Mouse (Mus musculus): ENCODE data around the gene Ttc26.
A peak's percentile ranks its signal among the peaks of the same experiment; 100 is the strongest.

Gene Ttc26

DNA sequence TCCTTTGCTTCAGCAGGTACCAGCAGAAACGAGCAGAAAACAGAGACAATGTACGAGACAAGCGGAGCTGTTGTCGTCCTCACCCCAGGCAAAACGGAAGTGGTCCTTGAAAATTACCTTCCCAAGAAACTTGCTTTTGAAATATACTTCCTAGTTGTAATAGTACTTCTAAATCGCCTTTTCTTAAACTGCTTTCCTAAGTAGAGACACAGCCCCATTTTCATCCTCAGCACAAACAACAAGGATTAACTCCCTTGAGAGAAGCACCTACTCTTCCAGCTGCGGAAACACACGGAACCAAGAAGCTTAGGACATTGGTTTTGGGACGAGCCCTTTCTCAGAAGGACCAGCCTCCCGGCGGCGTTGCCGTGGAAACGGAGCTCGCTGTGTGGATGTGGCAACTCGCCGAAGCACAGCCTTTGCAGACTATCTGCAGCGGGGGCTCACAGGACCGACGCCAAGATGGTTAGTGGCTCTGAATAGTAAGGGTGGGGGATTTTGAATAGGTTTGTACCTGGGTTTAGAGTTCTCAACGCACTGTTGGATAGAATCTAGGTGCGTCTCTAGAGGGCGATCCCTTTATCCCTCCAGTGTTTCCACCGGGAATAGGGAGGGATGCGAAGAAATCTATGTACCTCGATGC, at the start of gene Ttc26:
Gene Ttc26, plus strand, starts transcription at position 341 of the 643 bp plus-strand sequence.
- DNase-seq (ENCODE audit: low read depth in 1 of 2, low spot score in 2 of 2), result peak; percentile 53 to 66

DNA sequence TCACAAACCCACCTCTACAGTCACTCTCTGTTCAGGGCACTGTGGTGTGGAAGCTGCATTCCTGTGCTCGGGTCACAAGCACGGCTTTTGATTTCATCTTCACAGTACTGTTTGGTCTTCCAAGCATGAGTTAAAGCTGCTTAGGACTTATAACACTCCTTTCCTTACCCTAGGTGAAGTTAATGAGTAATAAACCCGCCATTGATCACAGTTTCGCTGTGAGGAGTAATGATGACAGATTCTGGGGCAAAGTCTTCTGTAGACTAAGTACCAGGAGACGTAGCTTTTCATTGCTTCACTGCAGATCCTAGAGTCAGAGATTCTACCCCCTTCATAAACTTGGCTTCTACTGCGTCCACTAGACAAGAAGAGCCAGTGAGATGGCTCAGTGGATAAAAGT, 46.0 kb upstream of the Ttc26 start:
- no peak for DNase-seq (ENCODE audit: low read depth in 1 of 2, low spot score in 2 of 2)

DNA sequence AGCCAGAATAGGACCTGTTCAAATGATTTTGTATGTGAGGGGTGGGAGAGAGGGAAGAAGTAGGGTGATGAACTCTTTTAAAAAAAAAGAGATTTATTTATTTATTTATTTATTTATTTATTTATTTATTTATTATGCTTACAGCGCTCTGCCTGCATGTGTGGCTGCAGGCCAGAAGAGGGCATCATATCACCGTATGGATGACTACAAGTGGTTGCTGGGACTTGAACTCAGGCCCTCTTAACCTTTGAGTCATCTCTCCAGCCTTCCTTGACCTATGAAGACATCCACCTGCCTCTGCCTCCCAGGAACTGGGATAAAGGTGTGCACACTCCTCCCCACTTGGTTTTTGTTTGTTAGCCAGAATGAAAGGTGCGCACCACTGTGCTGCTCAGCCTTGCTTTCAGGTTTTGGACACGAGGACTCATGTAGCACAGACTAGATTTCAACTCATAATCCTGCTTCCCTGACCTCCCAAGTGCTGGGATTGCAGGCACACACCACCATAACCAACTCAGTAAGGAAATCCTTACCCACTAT, 44.0 kb upstream of the Ttc26 start:
- no peak for DNase-seq (ENCODE audit: low read depth in 1 of 2, low spot score in 2 of 2)

DNA sequence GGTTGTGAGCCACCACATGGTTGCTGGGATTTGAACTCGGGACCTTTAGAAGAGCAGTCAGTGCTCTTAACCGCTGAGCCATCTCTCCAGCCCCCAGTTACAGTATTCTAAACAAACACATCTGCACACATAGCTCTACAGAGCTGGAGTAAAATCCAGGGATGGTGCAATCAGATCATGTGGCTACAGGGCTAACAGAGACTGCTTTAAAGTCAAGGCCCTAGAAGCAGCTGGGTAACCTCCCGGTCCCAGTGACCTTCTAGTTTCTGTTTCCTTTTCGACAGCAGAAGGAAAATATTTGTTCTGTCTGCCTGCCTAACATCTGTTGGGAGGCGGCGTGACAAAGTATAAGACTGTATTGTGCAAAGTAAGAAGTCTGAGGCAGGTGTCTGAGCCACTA, 43.3 kb upstream of the Ttc26 start:
- no peak for DNase-seq (ENCODE audit: low read depth in 1 of 2, low spot score in 2 of 2)

DNA sequence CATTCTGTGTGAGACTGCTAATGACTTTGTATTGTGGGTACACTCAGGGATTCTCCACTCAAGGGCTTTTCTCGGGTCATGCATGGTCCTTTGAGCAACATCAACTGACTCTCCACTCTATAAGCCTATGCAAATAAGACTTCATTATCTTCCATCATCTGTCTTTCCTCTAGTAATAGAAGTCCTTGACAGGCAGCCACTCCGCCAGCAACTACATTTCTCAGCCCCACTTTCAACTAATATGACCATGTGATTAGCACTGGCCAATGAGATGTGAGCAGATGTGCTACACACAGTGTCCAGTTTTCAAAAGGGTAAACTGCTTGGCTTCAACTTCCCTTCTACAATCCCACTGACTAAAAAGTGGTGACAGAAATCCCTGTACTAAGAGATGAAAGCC, 42.2 kb upstream of the Ttc26 start:
- no peak for DNase-seq (ENCODE audit: low read depth in 1 of 2, low spot score in 2 of 2)

DNA sequence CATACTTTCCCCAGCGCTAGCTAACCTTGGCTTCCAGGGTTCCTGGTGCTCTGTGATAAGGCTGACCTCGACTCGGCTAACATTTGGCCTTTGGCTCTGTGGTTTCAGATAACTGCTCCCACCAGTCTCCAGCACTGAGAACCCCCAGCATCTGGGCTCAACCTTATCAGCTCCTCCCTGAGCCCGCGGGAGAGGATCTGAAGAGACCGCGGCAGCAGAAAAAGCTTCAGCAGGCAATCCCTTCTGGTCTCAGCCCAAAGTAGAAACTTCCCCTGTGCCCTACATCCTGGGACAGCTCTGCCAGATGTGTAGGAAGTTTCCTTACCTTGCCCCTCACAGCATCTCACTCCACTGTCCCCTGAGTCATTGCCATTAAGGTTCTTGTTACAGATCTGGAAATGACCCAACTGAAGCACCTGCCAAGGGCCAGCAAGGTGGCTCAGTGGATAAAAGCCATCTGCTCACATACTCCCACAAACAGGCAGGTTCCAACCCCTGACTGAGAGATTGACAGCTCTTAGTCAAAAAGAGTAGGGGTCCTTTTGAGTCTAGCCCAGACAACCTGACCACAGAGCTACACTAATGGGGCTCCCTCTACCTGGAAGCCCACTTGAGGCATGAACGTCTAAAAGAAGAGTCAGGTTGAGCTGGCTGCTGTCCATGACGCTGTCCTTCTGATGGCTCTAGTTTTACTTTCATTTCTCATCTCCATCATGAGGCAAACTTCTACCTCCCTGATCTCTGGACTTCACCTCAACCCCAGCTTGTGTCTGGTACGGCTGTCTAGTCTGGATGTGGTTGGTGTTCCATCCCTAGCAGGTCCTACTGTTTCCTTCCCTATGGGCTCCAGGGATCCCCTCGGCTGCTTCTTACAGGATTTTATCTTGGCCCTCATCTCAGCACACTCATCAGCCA, 39.3 kb upstream of the Ttc26 start:
- DNase-seq (ENCODE audit: low read depth in 1 of 2, low spot score in 2 of 2), result no peak

DNA sequence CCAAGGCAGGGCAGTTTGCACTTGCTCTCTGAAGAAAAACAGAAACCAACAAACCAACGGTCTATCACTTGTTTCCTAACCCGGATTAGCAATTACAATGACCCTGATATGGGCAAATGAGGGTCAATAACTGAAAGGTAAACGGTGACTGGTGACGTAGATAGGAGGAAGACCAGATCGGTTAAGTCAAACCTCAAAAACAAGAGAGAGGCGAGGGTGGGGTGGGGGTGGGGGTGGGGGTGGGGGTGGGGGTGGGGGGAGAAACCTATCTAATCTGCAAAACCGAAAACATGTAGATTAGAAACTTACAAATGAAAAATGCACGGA, 38.6 kb upstream of the Ttc26 start:
- no peak for DNase-seq (ENCODE audit: low read depth in 1 of 2, low spot score in 2 of 2)

DNA sequence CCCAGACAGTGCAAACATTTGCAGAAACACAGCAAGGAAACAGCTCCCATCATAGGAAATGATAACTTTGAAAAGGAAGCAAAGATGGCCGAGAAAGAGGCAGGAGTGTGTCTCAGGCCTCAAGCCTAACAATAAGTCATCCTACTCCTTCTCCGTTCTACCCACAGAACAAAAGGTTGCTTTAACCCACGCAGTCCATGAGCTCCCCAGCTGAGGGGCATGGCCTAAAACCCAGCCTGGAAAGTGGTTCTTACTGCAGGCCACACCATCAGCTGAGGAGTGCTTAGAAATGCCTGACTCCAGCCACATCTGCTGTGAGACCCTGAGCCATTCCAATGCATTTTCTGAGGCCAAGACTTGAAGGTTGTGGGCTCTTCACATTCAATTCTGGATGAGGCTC, 37.7 kb upstream of the Ttc26 start:
- no peak for DNase-seq (ENCODE audit: low read depth in 1 of 2, low spot score in 2 of 2)

DNA sequence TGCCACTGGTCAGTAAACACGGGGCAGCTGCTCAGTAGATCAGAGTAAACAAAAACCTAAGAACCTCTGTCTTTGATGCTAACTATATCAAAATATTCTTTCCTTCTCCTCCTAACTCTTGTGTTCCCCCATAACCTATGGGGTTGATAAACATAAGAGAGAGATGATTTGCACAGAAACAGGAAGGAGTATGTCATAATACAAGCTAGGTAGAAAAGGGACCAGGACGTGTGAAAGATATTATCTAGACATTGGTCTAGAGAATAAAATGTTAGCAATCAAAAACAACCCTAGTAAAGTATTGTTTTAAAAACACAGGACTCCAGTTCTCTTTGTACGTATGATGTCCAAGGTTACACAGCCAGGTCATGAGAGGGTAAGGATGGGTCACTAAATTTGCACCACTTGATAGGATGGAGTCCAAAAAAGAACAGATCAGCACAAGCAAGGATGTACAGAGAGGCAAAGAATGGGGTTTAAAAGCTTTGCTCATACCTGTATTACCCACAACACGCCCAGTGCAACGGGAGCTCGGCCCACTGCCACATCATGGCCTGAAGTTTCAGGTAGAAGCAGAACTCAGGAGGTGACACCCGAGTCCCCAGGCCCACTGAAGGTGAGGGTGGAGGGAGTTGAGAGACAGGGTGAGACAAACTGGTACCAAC, 37.1 kb upstream of the Ttc26 start:
- no peak for DNase-seq (ENCODE audit: low read depth in 1 of 2, low spot score in 2 of 2)

DNA sequence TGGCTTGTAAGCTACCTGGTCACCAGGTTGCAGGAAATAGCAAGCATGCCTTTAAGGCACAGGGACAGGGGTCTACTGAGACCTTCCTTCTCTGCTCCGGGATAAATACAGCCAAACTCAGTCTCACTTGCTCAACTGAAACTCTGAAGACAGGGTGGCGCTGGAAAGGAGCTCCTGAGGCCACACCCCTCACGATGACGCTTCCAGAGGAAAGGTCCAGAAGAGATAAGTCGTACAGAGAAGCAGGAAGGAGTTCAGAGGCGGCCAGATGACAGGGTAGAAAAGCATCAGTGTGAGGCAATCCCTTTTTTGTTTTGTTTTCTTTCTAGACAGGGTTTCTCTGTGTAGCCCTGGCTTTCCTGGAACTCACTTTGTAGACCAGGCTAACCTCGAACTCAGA, 35.5 kb upstream of the Ttc26 start:
- DNase-seq (ENCODE audit: low read depth in 1 of 2, low spot score in 2 of 2), result peak; percentile 49 to 61

DNA sequence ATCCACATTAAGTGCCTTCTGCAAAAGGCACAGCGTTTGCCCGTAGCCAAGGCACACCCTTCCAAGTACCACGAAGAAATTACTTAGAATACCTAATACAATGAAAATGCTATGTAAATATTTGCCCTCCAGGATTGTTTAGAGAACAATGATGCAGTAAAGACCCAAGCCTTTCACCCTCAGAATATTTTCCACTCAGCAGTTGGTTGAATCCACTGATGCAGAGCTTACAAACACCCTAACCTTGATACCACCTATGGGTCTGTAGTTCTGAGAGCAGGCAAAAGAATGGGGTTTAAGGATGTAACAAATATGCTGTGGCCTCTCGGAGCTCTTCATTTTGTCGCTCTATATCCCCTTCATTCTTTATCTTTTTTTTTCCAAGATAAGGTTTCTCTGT, 33.4 kb upstream of the Ttc26 start:
- no peak for DNase-seq (ENCODE audit: low read depth in 1 of 2, low spot score in 2 of 2)

DNA sequence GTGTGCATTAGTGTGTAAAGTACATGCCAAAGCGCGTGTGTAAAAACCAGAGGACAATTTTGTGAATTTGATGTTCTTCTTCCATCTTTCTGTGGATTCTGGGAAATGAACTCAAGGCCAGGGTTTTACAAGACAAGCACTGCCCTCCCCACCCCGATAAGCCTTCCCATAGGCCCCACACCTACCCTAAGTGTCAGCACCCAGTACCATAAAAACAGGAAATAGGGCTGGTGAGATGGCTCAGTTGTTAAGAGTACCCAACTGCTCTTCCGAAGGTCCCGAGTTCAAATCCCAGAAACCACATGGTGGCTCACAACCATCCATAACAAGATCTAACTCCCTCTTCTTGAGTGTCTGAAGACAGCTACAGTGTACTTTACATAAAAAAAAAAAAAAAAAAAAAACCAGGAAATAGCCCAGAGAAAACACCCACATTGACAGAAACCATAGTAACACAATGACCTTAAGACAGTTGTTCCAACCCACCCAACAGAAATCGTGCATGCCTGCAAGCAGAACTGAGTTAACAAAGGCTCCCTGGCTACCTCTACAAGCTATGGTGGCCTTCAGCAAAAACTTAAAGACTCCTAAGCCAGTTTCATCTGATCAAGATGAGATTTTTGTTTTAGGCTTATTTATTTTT, 32.3 kb upstream of the Ttc26 start:
- no peak for DNase-seq (ENCODE audit: low read depth in 1 of 2, low spot score in 2 of 2)

DNA sequence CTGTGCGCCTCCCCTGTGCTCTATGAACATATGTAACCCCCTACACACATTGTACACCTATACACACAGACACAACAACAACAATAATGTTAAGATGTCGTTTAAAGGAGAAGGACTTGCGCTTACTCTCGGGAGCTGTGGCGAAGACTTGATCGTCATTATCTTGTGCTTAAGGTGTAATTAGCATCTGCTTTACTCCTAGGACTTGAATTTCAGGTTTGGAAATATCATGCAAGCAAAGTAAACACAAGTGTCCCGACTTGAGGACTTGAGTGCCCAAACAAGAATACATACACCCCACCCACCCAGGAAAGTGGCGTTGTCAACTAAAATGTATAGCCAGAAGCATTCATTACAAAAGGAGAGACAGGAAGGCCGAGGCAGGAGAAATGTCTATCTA, 31.5 kb upstream of the Ttc26 start:
- no peak for DNase-seq (ENCODE audit: low read depth in 1 of 2, low spot score in 2 of 2)

DNA sequence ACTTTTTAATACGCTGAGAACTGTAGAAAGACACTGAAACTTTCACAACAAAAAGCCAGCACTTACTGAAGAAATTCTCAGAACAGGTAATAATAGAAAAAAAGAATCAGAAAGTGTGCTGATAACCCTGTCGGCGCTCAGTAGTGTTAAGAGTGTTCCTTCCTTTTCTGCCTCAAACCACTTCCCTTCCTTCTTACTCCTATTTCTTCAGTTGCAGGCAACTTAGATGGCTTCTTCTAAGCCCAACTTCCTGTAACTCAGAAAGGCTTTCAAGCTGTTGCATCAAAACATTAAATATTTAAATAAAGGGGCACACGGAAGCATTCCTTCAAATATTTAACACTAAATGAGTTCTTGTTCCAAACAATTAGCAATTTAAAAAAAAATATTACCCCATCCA, 29.3 kb upstream of the Ttc26 start:
- DNase-seq (ENCODE audit: low read depth in 1 of 2, low spot score in 2 of 2), result no peak

DNA sequence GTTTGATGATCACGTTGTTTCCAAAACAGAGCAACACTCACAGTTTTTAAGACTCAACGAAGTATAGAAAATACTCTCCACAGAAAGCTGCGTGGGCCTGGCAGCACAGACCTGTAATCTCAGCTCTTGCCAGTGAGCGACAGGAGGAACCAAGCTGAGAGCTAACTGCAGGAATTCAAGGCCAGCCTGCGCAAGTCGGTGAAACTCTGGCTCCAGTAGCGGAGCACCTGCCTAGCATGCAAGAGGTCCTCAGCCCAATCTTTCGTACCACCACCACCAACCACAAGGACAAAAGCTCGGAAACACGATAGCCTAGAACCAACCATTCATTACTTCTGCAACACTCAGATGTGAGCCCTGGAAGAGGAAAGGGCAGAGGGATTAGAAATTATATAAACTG, 28.8 kb upstream of the Ttc26 start:
- no peak for DNase-seq (ENCODE audit: low read depth in 1 of 2, low spot score in 2 of 2)

DNA sequence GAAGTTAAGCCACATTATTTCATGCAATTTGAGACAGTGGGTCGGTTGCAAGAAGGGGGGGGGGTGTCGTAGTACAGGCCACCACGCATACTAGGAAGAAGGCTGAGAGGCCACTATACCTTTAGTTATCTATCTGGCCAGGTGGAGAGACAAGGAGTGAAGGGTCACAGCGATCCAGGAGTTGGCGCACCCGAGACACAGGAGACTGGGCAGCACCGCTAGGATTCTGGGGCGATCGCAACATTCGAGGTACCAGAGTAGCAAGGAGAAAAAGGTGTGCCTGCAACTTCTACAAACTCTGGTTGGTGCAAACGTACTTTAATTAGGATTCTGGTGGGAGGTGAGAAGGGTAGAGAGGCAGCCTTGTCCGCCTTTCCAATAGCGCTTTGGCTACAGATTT, 28.1 kb upstream of the Ttc26 start:
- DNase-seq (ENCODE audit: low read depth in 1 of 2, low spot score in 2 of 2), result no peak

DNA sequence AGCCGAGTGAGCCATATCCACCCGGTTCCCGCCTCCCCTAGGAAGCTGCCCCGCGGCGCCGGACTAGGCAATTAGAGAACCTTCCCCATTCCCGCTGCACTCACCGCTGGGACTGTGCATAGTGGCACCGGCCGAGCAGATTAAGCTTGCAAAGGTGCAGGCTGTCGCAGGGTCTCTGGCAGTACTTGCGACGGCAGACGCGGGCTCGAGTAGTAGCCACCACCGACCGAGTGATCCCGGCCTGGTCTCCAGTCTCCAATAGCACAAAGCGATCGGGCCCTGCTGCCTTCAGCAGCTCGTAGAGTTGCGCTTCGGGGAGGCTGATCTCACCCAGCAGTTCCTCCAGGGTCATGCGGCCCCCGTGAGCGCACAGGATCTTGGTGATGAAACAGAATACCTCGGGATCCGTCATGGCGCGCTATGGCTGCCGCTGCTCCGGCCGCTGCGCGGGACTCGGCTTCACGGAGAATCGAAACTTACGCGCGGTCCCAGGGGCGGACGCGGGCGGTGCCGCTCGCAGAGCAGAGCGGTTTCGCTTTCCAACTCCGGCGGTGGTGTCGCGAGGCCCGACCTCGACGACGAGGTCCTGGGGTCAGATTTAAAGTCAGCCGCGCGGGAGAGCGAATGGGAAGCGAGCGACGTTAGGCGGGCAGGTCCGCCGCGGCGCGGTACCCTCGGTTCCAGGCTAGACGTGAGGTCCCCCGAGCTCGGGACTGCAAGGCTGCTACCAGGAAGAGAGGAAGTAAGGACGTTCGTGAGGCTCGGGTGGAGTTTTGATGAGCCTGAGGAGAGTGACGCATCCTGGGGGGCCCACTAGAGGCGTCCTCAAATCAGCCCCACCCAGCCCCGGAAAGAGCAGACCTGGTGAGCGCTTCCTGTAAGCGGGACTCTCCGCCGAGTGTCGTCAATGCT, 27.2 kb upstream of the Ttc26 start, which contains the start of gene Zc3hav1:
Gene Zc3hav1, minus strand, starts transcription at position 793 of the 912 bp plus-strand sequence.
- DNase-seq (ENCODE audit: low read depth in 1 of 2, low spot score in 2 of 2), result peak; percentile 91 to 93

DNA sequence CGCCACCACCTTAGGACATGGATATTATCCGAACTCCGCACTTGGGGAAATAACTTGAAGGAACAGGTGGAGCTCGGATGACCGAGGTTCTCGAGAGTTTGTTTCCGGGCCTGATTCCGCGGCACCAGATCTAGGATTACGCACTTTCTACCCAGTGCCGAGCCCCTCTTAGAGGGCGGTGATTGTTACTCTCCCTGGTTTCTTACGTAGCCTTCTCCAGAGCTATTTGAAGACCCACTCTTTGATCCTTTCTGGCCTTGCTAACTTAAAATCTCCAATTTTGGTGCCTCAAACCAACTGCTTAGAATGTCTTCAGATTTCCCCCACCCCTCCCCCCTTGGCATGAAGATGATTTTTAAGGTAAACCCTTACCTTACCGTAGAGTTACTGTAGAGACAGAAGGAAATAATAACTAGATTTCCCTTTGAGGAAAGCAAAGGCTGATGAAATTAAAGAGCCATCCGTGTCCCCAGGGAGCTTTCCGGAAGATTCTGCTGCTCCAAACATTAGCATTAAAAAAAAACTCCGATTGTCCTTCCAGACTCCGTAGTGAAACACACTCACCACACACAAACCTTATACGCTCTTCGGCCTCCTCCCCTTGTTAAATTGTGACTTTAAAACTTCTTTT, 26.4 kb upstream of the Ttc26 start:
- DNase-seq (ENCODE audit: low read depth in 1 of 2, low spot score in 2 of 2), result no peak

DNA sequence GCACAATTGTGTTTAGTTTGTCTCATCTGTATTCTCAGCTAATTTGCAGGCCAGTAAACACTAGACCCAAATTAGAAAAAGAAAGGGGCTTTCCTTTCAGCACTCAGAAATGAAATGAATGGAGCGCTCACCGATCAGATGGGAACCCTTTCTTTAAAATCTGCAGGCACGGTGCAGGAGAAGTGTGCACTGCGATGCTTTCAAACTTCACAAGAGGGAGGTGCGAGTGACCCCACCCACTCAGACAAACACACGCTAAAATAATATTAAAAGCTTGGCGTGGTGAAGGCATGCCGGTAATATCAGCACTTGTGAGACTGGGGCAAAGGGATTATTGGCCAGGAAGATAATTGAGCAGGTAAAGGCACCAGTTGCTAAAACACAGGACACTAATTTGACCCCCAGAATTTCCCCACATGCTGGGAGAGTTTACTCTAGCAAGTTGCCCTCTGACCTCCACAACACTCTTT, 25.9 kb upstream of the Ttc26 start:
- DNase-seq (ENCODE audit: low read depth in 1 of 2, low spot score in 2 of 2), result no peak

DNA sequence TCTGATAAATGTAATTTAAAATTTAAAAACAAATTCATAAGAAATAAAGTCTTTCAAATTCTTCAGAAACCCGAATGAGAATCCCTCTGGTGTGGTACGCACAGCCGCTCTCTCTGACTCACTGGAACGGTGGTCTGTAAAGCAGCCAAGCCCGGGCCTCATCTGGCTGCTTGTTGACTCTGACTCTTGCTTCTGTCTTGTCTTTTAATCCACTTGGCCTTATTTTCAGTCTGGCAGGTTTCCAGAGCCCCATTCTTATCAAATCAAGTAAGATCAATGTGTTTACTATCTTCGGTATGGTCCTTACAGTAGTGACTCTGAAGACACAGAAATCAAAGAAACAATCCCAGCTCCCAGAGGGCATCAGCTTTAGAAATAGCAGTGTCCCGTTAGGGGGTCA, 25.4 kb upstream of the Ttc26 start:
- DNase-seq (ENCODE audit: low read depth in 1 of 2, low spot score in 2 of 2), result no peak
